19 mouse cellular contexts compared by ENCODE assay signal in genomic region chr6:59014760-59015159, GRCm38 (mm10).
"Had no signal": no experiment of that assay in that cellular context is flagged by ENCODE, and none has a peak within 500 bp of the region (broad histone marks: within the 10 kb centered on the region; RNA-seq: fewer than 3 reads in every experiment).

No protein-coding gene starts in this region.

- H3K4me2 ChIP-seq: limb, embryonic 12.5 days; limb, embryonic 15.5 days; liver, embryonic 12.5 days; liver, embryonic 15.5 days; midbrain, embryonic 12.5 days; midbrain, embryonic 15.5 days; neural tube, embryonic 12.5 days; neural tube, embryonic 15.5 days had no signal

- H3K27me3 ChIP-seq: limb, embryonic 12.5 days; limb, embryonic 15.5 days; liver, embryonic 12.5 days; liver, embryonic 15.5 days; midbrain, embryonic 12.5 days; midbrain, embryonic 15.5 days; neural tube, embryonic 12.5 days; neural tube, embryonic 15.5 days had no signal

- H3K27ac ChIP-seq: limb, embryonic 12.5 days; limb, embryonic 15.5 days; liver, embryonic 12.5 days; liver, embryonic 15.5 days; macrophage; midbrain, embryonic 12.5 days; midbrain, embryonic 15.5 days; neural tube, embryonic 12.5 days; neural tube, embryonic 15.5 days had no signal

- H3K9ac ChIP-seq: limb, embryonic 12.5 days; limb, embryonic 15.5 days; liver, embryonic 12.5 days; liver, embryonic 15.5 days; midbrain, embryonic 12.5 days; midbrain, embryonic 15.5 days; neural tube, embryonic 12.5 days; neural tube, embryonic 15.5 days had no signal

- DNase-seq: kidney, adult 18-20 months; kidney, postnatal 4 days; left cerebral cortex, postnatal 4 days; right cerebral cortex, adult 18-20 months; right cerebral cortex, postnatal 14 days; right cerebral cortex, postnatal 4 days; thymus, adult 2 months; thymus, postnatal 14 days; thymus, postnatal 4 days had no signal

- ATAC-seq: inflammation-experienced regulatory T-cells, adult 6 months; liver, embryonic 12.5 days; midbrain, embryonic 15.5 days had no signal

- H3K36me3 ChIP-seq: limb, embryonic 12.5 days; limb, embryonic 15.5 days; liver, embryonic 12.5 days; liver, embryonic 15.5 days; midbrain, embryonic 12.5 days; midbrain, embryonic 15.5 days; neural tube, embryonic 12.5 days; neural tube, embryonic 15.5 days had no signal

- H3K4me1 ChIP-seq: limb, embryonic 15.5 days; liver, embryonic 12.5 days; liver, embryonic 15.5 days; midbrain, embryonic 12.5 days; midbrain, embryonic 15.5 days; neural tube, embryonic 12.5 days; neural tube, embryonic 15.5 days had no signal

- H3K9me3 ChIP-seq: limb, embryonic 12.5 days; limb, embryonic 15.5 days; liver, embryonic 12.5 days; liver, embryonic 15.5 days; midbrain, embryonic 12.5 days; midbrain, embryonic 15.5 days; neural tube, embryonic 12.5 days; neural tube, embryonic 15.5 days had no signal

- H3K4me3 ChIP-seq: limb, embryonic 12.5 days; limb, embryonic 15.5 days; liver, embryonic 12.5 days; liver, embryonic 15.5 days; midbrain, embryonic 12.5 days; midbrain, embryonic 15.5 days; neural tube, embryonic 12.5 days; neural tube, embryonic 15.5 days had no signal
